Mouse (Mus musculus) left cerebral cortex, postnatal 10 days (tissue): Measurements from ENCODE around the gene Myo1d. TPM values are rescaled to one million over a fixed set of nuclear protein-coding genes. Genes with fewer than 3 reads are reported as not detected.
"Not testable (repeated sequence)": the region's sequence is repeated elsewhere in the genome, so short reads cannot be mapped to it uniquely, and the experiment has no call there.

Experiments
- DNase-seq, 2 experiments: peaks; one replicate each; pipeline ENCODE4 v3.0.0; 2021 to 2022; ENCODE audit warnings: low spot score in 2 of 2, mixed read lengths in 1 of 2; ENCODE audit errors: extremely low spot score in 1 of 2
- intact Hi-C: fragments of 180-260 bp; cut with DNase I; formaldehyde crosslinking; loops from one replicate; pipeline ENCODE4 v1.15.1; 2025
- total RNA-seq, 2 experiments: library from RNA; stranded (reverse); gene quantifications; 2 replicates each; pipeline ENCODE4 v1.2.3; 2021

Gene Myo1d
- total RNA-seq, 2 experiments from 2014 or later = 3.1 TPM

DNA sequence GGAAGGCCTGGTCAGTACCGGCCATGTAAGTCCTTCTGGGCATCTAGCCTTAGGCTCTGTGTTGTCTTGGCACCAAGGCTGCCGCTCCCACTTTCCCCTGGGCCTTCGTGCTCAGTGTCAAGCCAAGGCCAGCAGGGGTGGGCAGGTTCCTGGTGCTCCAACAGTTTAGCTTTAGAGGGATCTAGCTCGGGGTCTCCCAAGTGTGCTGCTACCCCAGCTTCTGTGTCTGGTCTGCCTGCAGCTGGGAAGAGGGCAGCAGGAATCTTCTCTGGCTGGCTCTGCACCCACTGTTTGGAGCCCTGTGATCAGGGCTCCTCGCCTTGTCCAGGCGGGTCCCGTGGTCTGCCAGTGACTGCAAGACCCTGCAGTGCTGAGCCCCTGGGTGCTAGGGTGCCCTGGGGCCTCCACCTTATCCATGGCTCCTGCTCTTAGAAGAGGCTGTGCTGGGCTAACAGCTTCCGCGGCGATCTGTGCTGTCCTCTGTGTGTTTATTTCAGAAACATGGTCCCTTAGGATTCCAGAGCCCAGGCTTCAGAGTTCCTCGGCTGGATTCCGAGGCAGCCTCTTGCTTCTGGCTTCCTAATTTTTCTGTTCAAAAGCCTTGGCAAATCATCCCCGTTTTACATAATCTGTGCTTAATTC is 298.3 kb downstream of the Myo1d start:
- DNase-seq = peak in 1 of 2 experiments; percentile 30
- intact Hi-C loops = loop anchor here (2.0 to 5.0 kb wide), 4 partner anchors 23 to 121 kb away; no protein-coding TSS in a partner anchor

DNA sequence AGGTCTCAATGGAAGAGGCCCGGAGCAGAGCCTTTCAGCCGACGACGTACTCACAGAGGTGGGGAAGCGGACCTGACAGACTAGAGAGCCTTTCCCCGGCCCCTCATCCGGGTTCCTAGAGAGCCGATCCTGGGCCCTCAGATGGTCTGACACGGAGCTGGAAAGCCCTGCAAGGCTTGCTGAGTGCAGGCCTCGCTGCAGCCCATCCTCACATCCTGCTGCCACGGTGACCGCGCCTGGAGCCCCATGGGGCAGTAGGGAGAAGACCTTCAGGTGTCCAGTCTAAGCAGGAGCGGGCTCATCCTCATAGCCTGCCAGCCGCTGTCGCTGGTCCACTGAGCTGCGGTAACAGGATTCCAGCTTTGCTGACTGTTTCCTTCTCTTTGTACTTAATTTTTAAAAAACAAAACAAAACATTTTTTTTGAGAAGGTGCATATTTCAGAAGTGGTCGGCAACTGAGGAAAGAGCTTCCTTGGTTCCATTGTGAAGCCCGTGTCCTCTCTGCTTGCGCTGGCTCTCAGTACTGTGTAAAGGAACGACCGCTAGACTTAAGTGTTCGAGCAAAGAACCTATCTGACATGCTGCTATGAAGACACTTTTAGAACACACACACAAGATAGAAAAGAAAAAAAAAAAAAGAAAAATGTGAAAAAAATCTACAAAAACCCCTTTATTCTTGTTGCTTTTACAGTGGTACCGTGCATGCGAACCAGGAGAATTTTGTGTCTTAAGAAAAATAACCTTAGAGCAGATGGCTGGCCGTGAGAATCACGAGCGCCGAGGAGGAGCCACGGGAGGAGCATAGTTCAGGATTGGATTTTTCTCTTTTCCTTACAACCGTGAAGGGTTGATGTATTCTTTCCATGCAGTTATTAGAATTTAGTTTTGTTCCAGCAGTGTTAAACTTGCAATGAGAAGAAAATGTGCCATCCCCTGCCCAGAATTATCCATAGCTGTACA is 299.6 kb downstream of the Myo1d start:
- DNase-seq = no peak
- intact Hi-C loops = loop anchor here (2.0 to 5.0 kb wide), 5 partner anchors 25 to 122 kb away; no protein-coding TSS in a partner anchor

DNA sequence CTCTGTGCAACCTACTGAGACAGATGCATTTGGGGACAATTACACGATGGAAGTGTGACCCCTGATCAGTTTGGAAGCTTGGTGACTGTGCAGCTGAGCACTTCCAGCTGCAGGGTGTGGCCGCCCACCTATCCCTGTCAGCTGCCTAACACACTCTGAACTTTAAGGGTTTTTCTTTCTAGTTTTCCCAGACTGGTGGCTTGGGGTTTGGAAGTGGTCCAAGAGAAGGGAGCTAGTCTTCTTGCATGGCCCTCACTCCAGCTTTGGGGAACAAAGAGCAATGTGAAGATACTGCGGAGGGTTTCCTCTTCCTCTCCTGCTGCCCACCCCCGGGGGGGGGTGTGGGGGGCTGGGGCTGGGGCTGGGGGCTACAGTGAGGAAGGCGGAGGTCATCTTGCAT is 300.4 kb downstream of the Myo1d start:
- DNase-seq = no peak
- intact Hi-C loops = loop anchor here (5.0 kb wide), 1 partner anchor 83 kb away; no protein-coding TSS in a partner anchor

DNA sequence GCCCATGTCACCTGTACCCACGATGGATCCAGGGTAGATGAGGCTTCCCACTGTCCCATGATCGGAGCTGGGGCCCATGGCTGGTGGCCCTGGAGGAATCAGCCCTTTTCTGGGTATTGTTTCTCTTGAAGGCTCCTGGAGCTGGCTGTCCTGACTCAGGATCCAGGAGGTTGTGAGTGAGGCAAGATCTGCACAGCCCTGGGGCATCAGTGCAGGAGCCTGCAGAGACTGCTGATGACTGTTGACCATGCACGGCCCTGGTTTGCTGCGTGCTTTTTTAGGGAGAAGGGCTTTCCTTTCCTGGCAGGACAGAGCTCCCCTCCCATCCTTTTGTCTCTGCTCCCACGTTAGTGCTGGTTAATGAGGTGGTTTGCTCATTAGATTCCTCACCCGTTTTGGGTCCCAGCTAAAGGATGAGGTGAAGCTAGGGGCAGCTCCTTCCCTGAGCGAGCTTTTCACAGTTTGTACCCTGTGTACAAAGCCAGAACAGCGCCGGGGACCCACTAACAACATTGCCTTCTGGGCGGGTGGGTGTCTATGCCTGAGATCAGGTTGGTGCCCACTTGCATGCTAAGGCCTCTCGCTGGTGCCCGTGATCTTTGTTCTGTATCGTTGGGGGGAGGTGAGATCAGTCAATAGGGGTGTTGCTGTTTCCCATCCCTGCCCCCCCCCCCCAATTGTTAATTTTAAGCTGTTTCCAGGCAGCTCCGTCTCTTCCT is 301.0 kb downstream of the Myo1d start:
- intact Hi-C loops = loop anchor here (5.0 kb wide), 1 partner anchor 83 kb away; no protein-coding TSS in a partner anchor
- no peak for DNase-seq

DNA sequence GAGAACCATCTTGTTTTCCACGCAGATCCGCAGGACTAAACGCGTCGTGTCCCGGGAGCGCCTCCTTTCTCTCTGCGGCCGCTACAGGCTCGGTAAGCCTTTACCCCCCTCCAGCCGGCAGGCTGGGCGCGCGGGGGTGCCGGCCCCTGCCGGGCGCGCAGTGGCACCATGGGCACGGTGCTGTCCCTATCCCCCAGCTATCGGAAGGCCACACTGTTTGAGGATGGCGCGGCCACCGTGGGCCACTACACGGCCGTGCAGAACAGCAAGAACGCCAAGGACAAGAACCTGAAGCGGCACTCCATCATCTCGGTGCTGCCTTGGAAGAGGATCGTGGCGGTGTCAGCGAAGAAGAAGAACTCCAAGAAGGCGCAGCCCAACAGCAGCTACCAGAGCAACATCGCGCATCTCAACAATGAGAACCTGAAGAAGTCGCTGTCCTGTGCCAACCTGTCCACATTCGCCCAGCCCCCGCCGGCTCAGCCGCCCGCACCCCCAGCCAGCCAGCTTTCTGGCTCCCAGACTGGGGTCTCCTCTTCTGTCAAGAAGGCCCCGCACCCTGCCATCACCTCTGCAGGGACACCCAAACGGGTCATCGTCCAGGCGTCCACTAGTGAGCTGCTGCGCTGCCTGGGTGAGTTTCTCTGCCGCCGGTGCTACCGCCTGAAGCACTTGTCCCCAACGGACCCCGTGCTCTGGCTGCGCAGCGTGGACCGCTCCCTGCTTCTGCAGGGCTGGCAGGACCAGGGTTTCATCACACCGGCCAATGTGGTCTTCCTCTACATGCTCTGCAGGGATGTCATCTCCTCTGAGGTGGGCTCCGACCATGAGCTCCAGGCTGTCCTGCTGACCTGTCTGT is 302.3 kb downstream of the Myo1d start:
- intact Hi-C loops = loop anchor here (2.0 to 5.0 kb wide), 2 partner anchors 85 to 193 kb away; no protein-coding TSS in a partner anchor
- peak in 1 of 2 experiments; percentile 64 for DNase-seq

DNA sequence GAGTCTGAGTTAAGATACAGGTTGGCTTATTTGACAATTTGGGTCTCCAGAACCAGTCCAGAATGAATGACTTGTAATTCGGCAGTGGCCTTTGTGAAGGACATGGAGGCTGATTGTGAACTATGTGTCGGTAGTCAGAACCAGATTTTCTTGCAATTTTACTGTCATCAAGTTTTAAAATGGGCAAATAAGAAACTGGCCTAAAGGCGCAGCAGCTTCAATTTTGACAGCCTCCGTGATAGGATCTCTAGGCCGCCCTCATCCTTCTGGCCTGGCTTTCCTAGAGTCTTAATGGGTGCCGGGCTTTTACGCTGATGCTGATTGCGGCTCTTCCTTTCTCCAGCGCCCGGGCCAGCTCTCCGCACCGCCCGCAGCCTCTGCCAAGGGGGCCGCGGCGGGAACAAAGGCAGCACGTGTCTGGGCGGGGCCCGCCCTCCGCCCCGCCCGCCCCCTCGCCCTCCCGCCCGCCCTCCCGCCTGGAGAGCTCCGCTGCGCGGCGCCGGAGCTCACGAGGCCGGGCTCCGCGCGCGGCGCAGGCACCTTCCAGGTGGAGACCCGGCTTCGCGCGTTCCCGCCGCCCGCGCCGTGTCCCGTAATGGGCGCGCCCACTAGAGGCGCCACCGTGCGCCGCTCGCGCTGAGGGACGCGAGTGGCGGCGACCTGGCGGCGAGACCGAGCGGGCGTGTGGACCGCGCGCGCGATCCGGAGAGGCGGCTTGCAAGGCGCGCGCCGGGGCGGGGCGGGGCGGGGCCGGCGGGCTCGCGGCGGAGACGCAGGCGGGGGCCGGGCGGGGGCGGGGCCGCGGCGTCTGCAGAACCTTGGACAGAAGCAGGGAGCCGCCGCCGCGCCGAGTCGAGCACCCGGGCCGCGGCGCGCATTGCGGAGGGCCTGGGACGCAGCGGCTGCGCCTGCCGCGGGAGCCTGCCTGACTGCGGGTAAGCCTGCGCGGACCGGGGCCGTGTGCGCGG is 303.3 kb downstream of the Myo1d start, which contains the start of gene Cdk5r1:
Cdk5r1 (plus strand) TSS at position 802 of the 968 bp plus-strand sequence.
- DNase-seq = peak; percentile 88 to 93
- intact Hi-C loops = loop anchor here (2.0 to 5.0 kb wide), 2 partner anchors 86 to 194 kb away; no protein-coding TSS in a partner anchor

DNA sequence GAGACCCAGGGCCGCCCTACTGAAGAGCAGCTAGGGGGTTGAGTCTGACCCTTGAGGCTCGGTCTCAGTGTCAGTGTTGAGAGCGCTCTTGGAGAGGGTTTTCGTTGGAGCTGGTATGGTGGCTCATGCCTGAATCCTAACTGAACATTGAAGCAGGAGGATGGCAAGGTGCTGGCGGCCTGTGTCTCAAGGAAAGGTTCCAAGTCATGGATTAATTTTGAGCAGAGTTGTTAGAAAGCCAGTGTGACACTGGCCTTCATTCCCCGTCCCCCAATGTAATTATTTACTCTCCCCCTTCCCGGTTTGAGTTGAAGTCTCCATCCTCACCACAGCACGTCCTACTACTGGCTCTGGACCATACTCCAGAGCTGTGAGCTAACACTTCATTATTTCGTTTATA is 304.3 kb downstream of the Myo1d start:
- intact Hi-C loops = loop anchor here (5.0 kb wide), 1 partner anchor 87 kb away; no protein-coding TSS in a partner anchor
- no peak for DNase-seq

DNA sequence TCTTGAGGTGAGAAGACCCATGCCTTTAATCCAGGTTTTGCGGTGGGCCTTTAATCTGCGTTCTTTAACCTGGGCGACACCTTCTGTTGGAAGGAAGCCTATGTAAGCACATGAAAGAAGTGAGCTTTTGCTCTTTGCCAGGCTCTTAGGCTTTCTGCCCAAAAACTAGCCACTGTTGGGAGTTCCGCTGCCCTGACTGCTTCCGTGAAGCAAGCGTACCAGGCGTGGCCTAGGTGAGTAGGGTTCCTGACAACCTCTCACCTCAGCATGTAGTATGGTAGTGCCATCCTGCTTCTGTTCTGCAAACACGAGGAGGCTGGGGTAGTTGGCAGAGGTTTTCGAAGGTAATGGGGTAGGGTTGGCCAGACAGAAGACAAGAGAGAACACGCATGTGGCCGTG is 305.0 kb downstream of the Myo1d start:
- no peak for DNase-seq
- intact Hi-C loops = loop anchor here (5.0 kb wide), 1 partner anchor 87 kb away; no protein-coding TSS in a partner anchor

DNA sequence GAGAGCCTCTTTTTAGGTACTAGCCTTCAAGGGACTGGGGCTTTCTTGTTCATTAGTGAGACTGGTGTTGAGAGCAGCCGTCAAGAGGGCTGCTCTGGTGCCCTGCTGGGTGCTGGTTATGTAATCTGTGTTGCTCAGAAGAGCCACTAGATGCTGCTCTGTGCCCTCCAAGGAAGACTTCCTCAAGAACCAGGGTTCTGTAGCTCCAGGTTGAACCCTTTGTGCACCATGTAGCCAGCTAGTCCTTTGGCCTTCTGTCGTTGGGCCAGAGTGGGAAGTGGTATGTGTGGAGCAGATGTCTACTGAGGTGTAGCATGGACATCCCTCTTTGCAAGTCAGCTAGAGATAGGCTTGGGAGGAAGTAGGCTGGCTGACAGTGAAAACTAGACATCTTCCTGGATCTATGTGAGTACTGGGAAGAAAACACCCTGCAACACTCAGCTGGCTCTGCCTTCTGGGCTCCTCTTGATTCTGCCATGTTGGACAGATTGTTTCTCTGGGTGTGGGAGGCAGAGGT is 305.6 kb downstream of the Myo1d start:
- DNase-seq = peak in 1 of 2 experiments; percentile 55
- intact Hi-C loops = no loop called here

DNA sequence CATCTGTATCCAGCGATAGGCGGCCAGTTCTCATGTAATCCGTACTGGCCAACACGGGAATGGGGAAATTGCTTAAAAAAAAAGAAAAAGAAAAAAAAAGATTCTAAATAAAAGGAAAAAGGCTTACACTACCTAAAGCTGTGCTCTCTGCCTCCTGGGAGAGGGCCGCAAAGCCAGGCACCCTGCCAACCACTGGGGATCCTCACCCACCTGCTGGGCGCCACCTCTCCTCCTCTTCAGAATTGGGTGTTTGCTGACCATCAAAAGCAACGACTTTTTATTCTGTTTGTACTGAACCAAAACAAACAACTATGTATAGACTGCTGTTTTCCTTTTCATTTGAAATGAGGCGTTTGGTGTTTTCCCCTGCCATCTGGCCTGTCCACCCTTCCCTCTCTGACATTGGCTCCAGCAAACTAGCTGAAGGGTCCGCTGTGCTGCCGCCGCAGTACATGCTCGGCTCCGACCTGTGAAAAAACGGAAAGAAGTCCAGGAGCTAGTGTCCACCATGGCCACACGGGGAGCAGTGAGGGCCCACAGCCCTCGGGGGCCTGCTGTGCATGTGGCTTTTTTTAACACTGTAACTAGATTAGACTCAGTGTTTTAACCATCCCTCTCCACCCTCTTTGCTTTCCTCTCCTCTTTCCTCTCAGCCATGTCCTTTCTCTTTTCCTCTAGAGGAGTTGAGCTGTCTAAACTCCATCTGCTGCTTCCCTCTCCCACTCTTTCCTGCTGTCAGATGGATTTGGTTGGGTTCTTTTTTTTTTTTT is 307.8 kb downstream of the Myo1d start:
- no peak for DNase-seq
- intact Hi-C loops = no loop called here

DNA sequence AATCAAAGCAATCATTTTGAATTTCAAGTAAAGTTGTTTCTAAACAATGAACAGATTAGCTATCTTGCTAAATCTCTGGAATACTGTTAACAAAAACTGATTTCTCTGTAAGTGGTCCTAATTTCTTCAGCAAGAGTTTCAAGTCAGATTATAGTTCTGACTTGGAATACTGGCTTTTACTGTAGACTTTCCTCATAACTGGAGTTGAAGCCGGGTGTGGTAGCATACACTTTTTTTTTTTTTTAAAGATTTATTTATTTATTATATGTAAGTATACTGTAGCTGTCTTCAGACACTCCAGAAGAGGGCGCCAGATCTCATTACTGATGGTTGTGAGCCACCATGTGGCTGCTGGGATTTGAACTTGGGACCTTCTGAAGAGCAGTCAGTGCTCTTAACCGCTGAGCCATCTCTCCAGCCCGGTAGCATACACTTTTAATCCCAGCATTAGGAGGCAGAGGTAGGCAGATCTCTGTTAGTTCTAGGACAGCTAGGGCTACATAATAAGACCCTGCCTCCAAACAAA is 316.2 kb downstream of the Myo1d start:
- DNase-seq, intact Hi-C loops: not testable (repeated sequence)

DNA sequence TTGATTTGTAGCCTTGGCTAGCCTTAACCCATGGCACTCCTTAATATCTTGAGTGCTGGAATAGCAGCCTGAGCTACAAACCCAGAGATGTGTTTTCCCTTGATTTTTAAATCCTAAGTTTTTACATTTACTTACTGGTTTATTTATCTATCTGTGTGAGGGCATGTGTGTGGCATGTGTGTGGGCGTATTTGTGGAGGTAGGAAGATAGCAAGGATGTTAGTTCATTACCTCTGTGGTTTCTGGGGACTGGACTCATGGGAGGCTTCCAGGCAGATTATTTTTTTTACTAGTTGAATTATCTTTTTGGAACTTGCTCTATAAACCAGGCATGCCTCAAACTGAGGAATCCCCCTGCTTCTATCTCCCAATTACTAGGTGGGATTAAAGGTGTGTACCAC is 326.6 kb downstream of the Myo1d start:
- intact Hi-C loops = loop anchor here (5.0 kb wide), 1 partner anchor 61 kb away; no protein-coding TSS in a partner anchor

DNA sequence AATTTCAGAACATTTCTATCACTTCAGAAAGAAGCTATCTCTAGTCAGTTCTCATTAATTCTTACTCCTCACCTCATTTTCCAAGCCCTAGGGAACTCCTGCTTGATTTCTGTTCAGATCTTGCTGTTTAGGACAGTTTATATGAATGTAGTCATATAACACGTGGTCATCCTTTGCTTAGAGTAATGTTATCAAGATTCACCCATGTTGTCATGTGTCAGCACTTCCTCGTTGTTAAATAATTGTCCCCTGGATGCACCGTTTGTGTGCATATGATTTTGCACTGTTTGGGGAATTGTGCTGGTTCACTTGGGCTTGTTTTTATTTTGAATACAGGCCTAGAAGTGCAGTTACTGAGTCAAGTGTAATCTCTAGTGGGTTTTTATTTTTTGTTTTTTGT is 327.6 kb downstream of the Myo1d start:
- intact Hi-C loops = loop anchor here (5.0 kb wide), 1 partner anchor 60 kb away; no protein-coding TSS in a partner anchor
- no peak for DNase-seq

More for the DNA sequence above, 326.6 kb downstream of the Myo1d start:
- no peak for DNase-seq

DNA sequence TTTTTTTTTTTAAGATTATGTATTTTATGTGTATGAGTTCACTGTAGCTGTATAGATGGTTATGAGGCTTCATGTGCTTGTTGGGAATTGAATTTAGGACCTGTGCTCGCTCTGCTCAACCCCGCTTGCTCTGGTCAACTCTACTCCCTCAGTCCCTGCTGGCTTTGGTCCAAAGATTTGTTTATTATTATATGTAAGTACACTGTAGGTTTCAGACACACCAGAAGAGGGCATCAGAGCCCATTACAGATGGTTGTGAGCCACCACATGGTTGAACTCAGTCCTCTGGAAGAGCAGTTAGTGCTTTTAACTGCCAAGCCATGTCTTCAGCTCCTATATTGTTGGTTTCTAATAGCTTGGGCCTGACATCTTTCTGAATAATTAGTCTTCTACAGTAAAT is 330.0 kb downstream of the Myo1d start:
- DNase-seq = no peak
- intact Hi-C loops = loop anchor here (5.0 kb wide), 1 partner anchor 58 kb away; no protein-coding TSS in a partner anchor

DNA sequence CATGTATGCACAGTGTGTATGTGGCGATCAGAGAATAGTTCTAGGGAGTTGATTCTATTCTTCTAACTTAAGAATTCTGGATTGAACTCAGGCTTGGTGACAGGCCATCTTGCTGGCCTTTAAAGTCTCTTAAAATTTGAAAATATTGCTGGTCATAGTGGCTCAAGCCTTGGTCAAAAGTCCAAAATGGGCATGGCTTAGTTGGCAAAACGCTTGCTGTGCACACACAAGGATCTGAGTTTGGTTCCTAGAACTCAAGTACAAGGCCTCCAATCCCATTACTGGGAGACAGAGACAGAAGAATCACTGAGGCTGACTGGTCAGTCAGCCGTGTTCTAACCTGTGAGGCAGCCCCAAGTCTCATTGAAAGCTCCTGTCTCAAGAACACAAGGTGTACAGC is 332.9 kb downstream of the Myo1d start:
- intact Hi-C loops = no loop called here

More for the DNA sequence above, 332.9 kb downstream of the Myo1d start:
- no peak for DNase-seq
